Mouse (Mus musculus): ENCODE measurements around the gene Gm49388.

Gene Gm49388

GRCm38 (mm10) chr7:127842001-127842718 is 56.8 kb downstream of the Gm49388 start:
- DNase-seq = peak; percentile 72

- DNase-seq = no peak
Measured at GRCm38 (mm10) chr7:127849973-127850875, 64.8 kb downstream of the Gm49388 start.

GRCm38 (mm10) chr7:127850906-127851305 is 65.5 kb downstream of the Gm49388 start:
- DNase-seq = no peak
